Mouse (Mus musculus) hindbrain, postnatal 0 days (tissue): Measurements from ENCODE around the gene Slc6a12. TPM values are rescaled to one million over a fixed set of nuclear protein-coding genes. Genes with fewer than 3 reads are reported as not detected.

Experiments
- ATAC-seq: fragments of 200-750 bp; cut with Nextera tagmentation; 2 replicates; pipeline ENCODE4 v1.8.0; 2017; ENCODE audit warnings: mild to moderate bottlenecking, moderate TSS enrichment, moderate library complexity
- DNase-seq: peaks from one replicate; pipeline ENCODE4 v3.0.0-alpha.2; 2015; ENCODE audit warnings: low spot score
- H3K27ac ChIP-seq: fragments of 300-500 bp; sonication (generic); 2 replicates; pipeline ENCODE4 v1.5.1; 2014; ENCODE audit warnings: mild to moderate bottlenecking
- H3K27me3 ChIP-seq: fragments of 300-500 bp; sonication (generic); 2 replicates; pipeline ENCODE4 v1.6.1; 2014; ENCODE audit warnings: low read length, mixed read lengths; ENCODE audit not compliant: insufficient read depth
- H3K36me3 ChIP-seq: fragments of 300-500 bp; sonication (generic); 2 replicates; pipeline ENCODE4 v1.6.1; 2014; ENCODE audit warnings: low read length, mixed read lengths; ENCODE audit not compliant: insufficient read depth
- H3K4me1 ChIP-seq: fragments of 300-500 bp; sonication (generic); 2 replicates; pipeline ENCODE4 v1.6.1; 2014; ENCODE audit warnings: antibody characterized with exemption, low read length, mixed read lengths; ENCODE audit not compliant: insufficient read depth
- H3K4me2 ChIP-seq: fragments of 300-500 bp; sonication (generic); 2 replicates; pipeline ENCODE4 v1.6.1; 2014; ENCODE audit warnings: low read depth, mild to moderate bottlenecking, low read length, moderate library complexity, mixed read lengths
- H3K4me3 ChIP-seq: fragments of 300-500 bp; sonication (generic); 2 replicates; pipeline ENCODE4 v1.5.1; 2014; ENCODE audit warnings: low read length
- H3K9ac ChIP-seq: fragments of 300-500 bp; sonication (generic); replicated peaks from 2 replicates; pipeline ENCODE4 v1.6.1; 2014; ENCODE audit warnings: mild to moderate bottlenecking, low read length, moderate library complexity, mixed read lengths
- H3K9me3 ChIP-seq: fragments of 300-500 bp; sonication (generic); 2 replicates; pipeline ENCODE4 v1.6.1; 2016; ENCODE audit warnings: low read length, mixed read lengths
- CTCF ChIP-seq: IDR thresholded peaks from 2 replicates; pipeline ENCODE4 v1.5.1; 2016; ENCODE audit warnings: antibody characterized with exemption, control low read depth, low read depth
- WGBS: fragments of 180-500 bp; shearing (Covaris S2); extraction: QIAGEN DNeasy Blood & Tissue Kit; methylation state at CpG from one replicate; pipeline ENCODE4 v1.1.7; 2014; 5-methylcytosine and 5-hydroxymethylcytosine counted together
- polyA plus RNA-seq: library from polyadenylated mRNA; unstranded; fragments of >200 nt; fragmentation: Nextera tagmentation; extraction: Ambion mirVana; gene quantifications from 2 replicates; pipeline ENCODE4 v1.2.1, GENCODE M21; 2015
- total RNA-seq: library from RNA; depleted of rRNA; stranded (reverse); fragments of >200 nt; gene quantifications from 2 replicates; pipeline ENCODE4 v1.2.3, GENCODE M21; 2014

Slc6a12 gene
- total and polyA plus RNA-seq, 2 experiments from 2014 or later, result 5.9 to 12.8 TPM

- Histone ChIP-seq H3K36me3 (no peaks in the 10 kb centered on the region), H3K9ac (no peak overlapping the region), H3K4me3 (no peak overlapping the region), H3K4me1 (peaks cover 17% of the 10 kb centered on the region), H3K4me2 (no peak overlapping the region), H3K27ac (no peak overlapping the region), H3K27me3 (no peaks in the 10 kb centered on the region), H3K9me3 (no peaks in the 10 kb centered on the region)
- TF ChIP-seq CTCF, result no peak
- DNase-seq, result peak; percentile 73
- WGBS, result 28% methylated on average over 9 of the region's 9 CpGs
- peak; percentile 32; the same call in 1 of the 2 replicates for ATAC-seq
Measured at GRCm38 (mm10) chr6:121328417-121328884, 14.4 kb upstream of the Slc6a12 start.

DNA sequence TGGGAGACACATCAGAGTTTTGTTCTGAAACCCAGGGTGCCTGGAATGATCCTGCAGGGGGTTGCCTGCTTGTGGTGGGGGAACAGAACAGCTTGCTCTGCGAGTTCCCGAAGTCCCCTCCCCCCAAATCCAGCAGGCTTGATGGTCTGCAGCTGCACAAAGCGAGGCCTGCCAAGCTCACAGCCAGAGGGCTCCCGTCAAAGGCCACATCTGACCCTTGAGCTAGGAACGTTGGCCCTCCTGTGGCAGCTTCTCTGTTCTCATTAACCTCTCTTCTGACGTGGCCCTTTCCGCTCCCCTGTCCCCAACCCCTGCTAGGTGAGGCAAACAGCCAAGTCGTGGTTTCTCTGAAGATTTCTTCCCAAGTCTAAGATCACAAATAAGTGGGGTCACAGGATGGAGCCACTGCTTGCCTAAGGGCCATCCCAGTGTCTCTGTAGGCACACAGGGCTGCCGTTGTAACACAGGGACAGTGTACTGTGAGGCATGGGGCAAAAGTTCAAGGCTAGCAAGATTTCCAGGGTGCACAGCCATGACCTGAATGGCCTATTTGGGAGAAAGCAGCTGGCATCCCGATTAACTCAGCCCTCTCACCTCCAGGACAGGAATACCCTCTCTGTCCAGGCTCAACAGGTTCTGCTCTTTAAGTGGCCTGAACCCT is 12.9 kb upstream of the Slc6a12 start:
- Histone ChIP-seq H3K36me3 (no peaks in the 10 kb centered on the region), H3K4me3 (no peak overlapping the region), H3K9me3 (no peaks in the 10 kb centered on the region), H3K27me3 (no peaks in the 10 kb centered on the region), H3K4me1 (peaks cover 17% of the 10 kb centered on the region), H3K9ac (no peak overlapping the region), H3K4me2 (no peak overlapping the region), H3K27ac (no peak overlapping the region)
- WGBS, result 14% methylated on average over 10 of the region's 10 CpGs
- DNase-seq (peak; percentile 64), ATAC-seq (no peak)
- peak; percentile 21 for TF ChIP-seq CTCF

DNA sequence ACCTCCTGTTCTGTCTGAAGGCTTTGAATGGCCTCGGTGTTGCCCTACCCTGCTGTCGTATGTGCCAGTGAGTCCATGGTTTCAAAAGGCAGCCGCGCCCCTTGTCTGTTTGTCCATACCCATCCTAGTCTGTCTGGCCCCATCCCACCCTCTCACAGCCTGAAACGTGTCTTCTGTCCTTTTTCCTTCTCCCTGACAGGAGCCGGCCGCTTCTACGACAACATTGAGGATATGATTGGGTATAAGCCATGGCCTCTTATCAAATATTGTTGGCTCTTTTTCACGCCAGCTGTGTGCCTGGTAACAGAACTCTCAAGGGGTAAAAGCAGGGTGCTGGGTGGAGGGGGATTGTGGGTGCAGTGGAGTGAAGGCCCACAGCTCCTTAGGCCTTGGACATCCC is 7.0 kb upstream of the Slc6a12 start:
- H3K4me1 ChIP-seq, result no peaks in the 10 kb centered on the region
- 89% methylated on average over 9 of the region's 9 CpGs for WGBS
- no peak for ATAC-seq

GRCm38 (mm10) chr6:121336558-121336957 is 6.3 kb upstream of the Slc6a12 start:
- no peak for TF ChIP-seq CTCF
- H3K4me2 ChIP-seq, result no peak overlapping the region
- no peak for DNase-seq
- no peaks in the 10 kb centered on the region for H3K27me3 ChIP-seq
- H3K4me3 ChIP-seq, result no peak overlapping the region
- no peaks in the 10 kb centered on the region for H3K9me3 ChIP-seq
- H3K36me3 ChIP-seq, result no peaks in the 10 kb centered on the region
- ATAC-seq, result no peak
- H3K27ac ChIP-seq, result no peak overlapping the region
- 81% methylated on average over 8 of the region's 8 CpGs for WGBS
- no peak overlapping the region for H3K9ac ChIP-seq
- no peaks in the 10 kb centered on the region for H3K4me1 ChIP-seq

More for the DNA sequence above, 7.0 kb upstream of the Slc6a12 start:
- Histone ChIP-seq H3K9me3 (no peaks in the 10 kb centered on the region), H3K27ac (no peak overlapping the region), H3K36me3 (no peaks in the 10 kb centered on the region), H3K9ac (no peak overlapping the region), H3K4me3 (no peak overlapping the region), H3K4me2 (no peak overlapping the region), H3K27me3 (no peaks in the 10 kb centered on the region)
- no peak for DNase-seq
- no peak for TF ChIP-seq CTCF

GRCm38 (mm10) chr6:121337229-121337628 is 5.6 kb upstream of the Slc6a12 start:
- H3K9ac ChIP-seq, result no peak overlapping the region
- DNase-seq (no peak), ATAC-seq (no peak)
- H3K4me3 ChIP-seq, result no peak overlapping the region
- no peak overlapping the region for H3K27ac ChIP-seq
- no peaks in the 10 kb centered on the region for H3K9me3 ChIP-seq
- 94% methylated on average over 9 of the region's 9 CpGs for whole genome bisulfite sequencing
- H3K4me1 ChIP-seq, result no peaks in the 10 kb centered on the region
- H3K36me3 ChIP-seq, result no peaks in the 10 kb centered on the region
- H3K4me2 ChIP-seq, result no peak overlapping the region
- TF ChIP-seq CTCF, result no peak
- no peaks in the 10 kb centered on the region for H3K27me3 ChIP-seq

DNA sequence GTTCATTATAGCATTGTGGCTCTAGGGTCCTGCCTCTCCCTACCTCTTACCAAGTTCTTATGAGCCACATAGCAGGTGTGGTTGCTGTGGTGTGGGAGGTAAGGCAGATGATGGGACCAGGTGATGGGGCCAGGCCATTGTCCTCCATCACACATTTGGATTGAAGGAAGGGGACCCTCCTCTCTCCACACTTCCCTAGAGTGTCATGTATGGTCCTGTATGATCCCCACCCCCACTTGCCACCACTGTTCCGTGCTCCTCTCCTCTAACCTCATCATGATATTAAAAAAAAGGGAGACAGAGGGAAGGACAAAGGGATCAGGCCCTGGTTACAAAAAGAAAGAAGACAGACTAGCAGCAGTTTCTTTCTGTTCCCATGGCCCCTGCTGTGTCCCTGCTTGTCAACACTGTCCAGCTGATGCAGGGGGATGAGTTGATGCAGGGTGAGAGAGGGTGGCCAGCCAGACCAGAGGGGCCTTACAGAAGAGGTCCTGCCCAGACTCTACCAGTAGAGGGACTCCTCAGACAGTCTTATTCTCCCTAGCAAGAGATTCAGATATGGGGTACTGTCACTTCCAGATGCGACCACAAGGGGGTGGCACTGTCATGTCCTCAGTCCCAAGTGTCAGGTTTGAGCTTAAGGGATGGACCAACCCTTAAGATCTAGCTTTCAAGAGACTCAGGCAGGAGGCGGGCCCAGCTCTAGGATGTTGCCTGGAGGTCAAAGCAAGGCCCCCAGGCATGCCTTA is 4.9 kb upstream of the Slc6a12 start:
- no peak overlapping the region for H3K27ac ChIP-seq
- ATAC-seq (peak; percentile 88), DNase-seq (peak; percentile 93)
- H3K4me1 ChIP-seq, result no peaks in the 10 kb centered on the region
- H3K9me3 ChIP-seq, result no peaks in the 10 kb centered on the region
- no peaks in the 10 kb centered on the region for H3K36me3 ChIP-seq
- no peaks in the 10 kb centered on the region for H3K27me3 ChIP-seq
- H3K4me3 ChIP-seq, result no peak overlapping the region
- no peak overlapping the region for H3K9ac ChIP-seq
- TF ChIP-seq CTCF, result peak; percentile 99
- 24% methylated on average over 3 of the region's 3 CpGs for WGBS
- no peak overlapping the region for H3K4me2 ChIP-seq

GRCm38 (mm10) chr6:121338519-121338896 is 4.4 kb upstream of the Slc6a12 start:
- H3K4me1 ChIP-seq, result no peaks in the 10 kb centered on the region
- no peak for DNase-seq
- H3K27ac ChIP-seq, result no peak overlapping the region
- H3K4me3 ChIP-seq, result no peak overlapping the region
- TF ChIP-seq CTCF, result no peak
- H3K9ac ChIP-seq, result no peak overlapping the region
- ATAC-seq, result peak; percentile 33; the same call in 1 of the 2 replicates
- H3K27me3 ChIP-seq, result no peaks in the 10 kb centered on the region
- H3K36me3 ChIP-seq, result no peaks in the 10 kb centered on the region
- no peaks in the 10 kb centered on the region for H3K9me3 ChIP-seq
- H3K4me2 ChIP-seq, result no peak overlapping the region
- WGBS, result 49% methylated on average over 4 of the region's 4 CpGs
